Mouse (Mus musculus) CH12.LX (cell line): ENCODE data around the gene Vim. TPM values are rescaled to one million over a fixed set of nuclear protein-coding genes. Genes with fewer than 3 reads are reported as not detected.
A peak's percentile ranks its signal among the peaks of the same experiment; 100 is the strongest.

Source experiments
- DNase-seq: peaks from one replicate; pipeline ENCODE4 v3.0.0-alpha.2; 2013; ENCODE audit errors: extremely low read depth
- H3K27ac ChIP-seq: 2 replicates; pipeline ENCODE4 v1.5.1; 2012; ENCODE audit warnings: low read depth, mild to moderate bottlenecking, control low read depth, moderate library complexity; ENCODE audit not compliant: insufficient read depth
- H3K27me3 ChIP-seq: replicated peaks from 2 replicates; pipeline ENCODE3; 2012; ENCODE audit warnings: inconsistent platforms
- H3K36me3 ChIP-seq, 2 experiments: replicated peaks in 1 of 2; 2 replicates each; pipeline versions ENCODE3 to v1.6.1; 2012; ENCODE audit warnings: inconsistent platforms in 1 of 2, low read length in 1 of 2, mild to moderate bottlenecking in 1 of 2, mixed read lengths in 1 of 2, moderate library complexity in 1 of 2; ENCODE audit not compliant: control insufficient read depth in 1 of 2, insufficient read depth in 1 of 2
- H3K4me1 ChIP-seq, 2 experiments: 2 replicates each; pipeline ENCODE4 v1.6.1; 2012; ENCODE audit warnings: inconsistent platforms in 1 of 2, moderate library complexity in 1 of 2; ENCODE audit not compliant: insufficient read depth in 2 of 2, control insufficient read depth in 1 of 2
- H3K4me2 ChIP-seq: 2 replicates; pipeline ENCODE4 v1.6.1; 2012; ENCODE audit warnings: low read depth, mild to moderate bottlenecking, control low read depth; ENCODE audit not compliant: poor library complexity, insufficient read depth, severe bottlenecking
- H3K4me3 ChIP-seq, 3 experiments: fragments of 150-350 bp in 1 of 3; sonication (generic) in 1 of 3; replicated peaks in 1 of 3; 2 replicates each; pipeline versions ENCODE3 to v1.5.1; 2011 to 2012; ENCODE audit warnings: low read depth in 2 of 3, low read length in 2 of 3, mild to moderate bottlenecking in 2 of 3, moderate library complexity in 2 of 3, control low read depth in 1 of 3, improper control_type of control experiment in 1 of 3, inconsistent platforms in 1 of 3, mixed read lengths in 1 of 3; ENCODE audit not compliant: poor library complexity in 1 of 3
- H3K79me2 ChIP-seq: replicated peaks from 2 replicates; pipeline ENCODE4 v1.6.1; 2012; ENCODE audit warnings: mild to moderate bottlenecking, moderate library complexity; ENCODE audit not compliant: control insufficient read depth, poor library complexity, insufficient read depth, severe bottlenecking; ENCODE audit errors: extremely low read depth
- H3K9ac ChIP-seq: 2 replicates; pipeline ENCODE4 v1.6.1; 2012; ENCODE audit warnings: low read depth, mild to moderate bottlenecking, control low read depth, moderate library complexity; ENCODE audit not compliant: insufficient read depth
- H3K9me3 ChIP-seq: replicated peaks from 2 replicates; pipeline ENCODE3; 2012; ENCODE audit warnings: low read length, inconsistent platforms, mixed read lengths
- BHLHE40 ChIP-seq: IDR thresholded peaks from 2 replicates; pipeline ENCODE4 v1.6.1; 2011; ENCODE audit warnings: mild to moderate bottlenecking, low read depth, low read length, improper control_type of control experiment
- CHD1 ChIP-seq: IDR thresholded peaks from 2 replicates; pipeline ENCODE4 v1.6.1; 2012; ENCODE audit warnings: low read depth, low read length, improper control_type of control experiment, inconsistent platforms
- CHD2 ChIP-seq: IDR thresholded peaks from 2 replicates; pipeline ENCODE4 v1.6.1; 2011; ENCODE audit warnings: low read length, improper control_type of control experiment
- CTCF ChIP-seq, 2 experiments: IDR thresholded peaks in 1 of 2; conservative IDR thresholded peaks in 1 of 2; 2 replicates each; pipeline ENCODE4 v1.5.1; 2011 to 2012; ENCODE audit warnings: low read depth in 2 of 2, low read length in 2 of 2, improper control_type of control experiment in 1 of 2, inconsistent platforms in 1 of 2, mild to moderate bottlenecking in 1 of 2, moderate library complexity in 1 of 2
- E2F4 ChIP-seq: IDR thresholded peaks from 2 replicates; pipeline ENCODE4 v1.6.1; 2011; ENCODE audit warnings: low read depth, low read length, improper control_type of control experiment; ENCODE audit not compliant: insufficient replicate concordance
- ELF1 ChIP-seq: IDR thresholded peaks from 2 replicates; pipeline ENCODE4 v1.6.1; 2014; ENCODE audit warnings: low read depth, mild to moderate bottlenecking, inconsistent platforms, low read length, improper control_type of control experiment
- EP300 ChIP-seq: IDR thresholded peaks from 2 replicates; pipeline ENCODE4 v1.6.1; 2011; ENCODE audit warnings: low read length, improper control_type of control experiment
- ETS1 ChIP-seq: conservative IDR thresholded peaks from 2 replicates; pipeline ENCODE4 v1.6.1; 2012; ENCODE audit warnings: low read depth, mild to moderate bottlenecking, inconsistent platforms, low read length, improper control_type of control experiment, moderate library complexity
- GABPA ChIP-seq: IDR thresholded peaks from 2 replicates; pipeline ENCODE4 v1.6.1; 2012; ENCODE audit warnings: low read depth, low read length, improper control_type of control experiment, inconsistent platforms; ENCODE audit not compliant: insufficient replicate concordance
- HCFC1 ChIP-seq: IDR thresholded peaks from 2 replicates; pipeline ENCODE4 v1.6.1; 2012; ENCODE audit warnings: low read depth, mild to moderate bottlenecking, inconsistent platforms, low read length, improper control_type of control experiment
- IRF4 ChIP-seq: IDR thresholded peaks from 2 replicates; pipeline ENCODE4 v1.6.1; 2014; ENCODE audit warnings: low read depth, mild to moderate bottlenecking, inconsistent platforms, low read length, improper control_type of control experiment
- JUN ChIP-seq: IDR thresholded peaks from 2 replicates; pipeline ENCODE4 v1.6.1; 2011; ENCODE audit warnings: low read depth, mild to moderate bottlenecking, low read length, improper control_type of control experiment, moderate library complexity; ENCODE audit not compliant: insufficient read depth
- JUND ChIP-seq: conservative IDR thresholded peaks from 2 replicates; pipeline ENCODE4 v1.6.1; 2011; ENCODE audit warnings: low read depth, low read length, improper control_type of control experiment
- KAT2A ChIP-seq: IDR thresholded peaks from 2 replicates; pipeline ENCODE4 v1.6.1; 2012; ENCODE audit warnings: low read length, improper control_type of control experiment, inconsistent platforms; ENCODE audit not compliant: insufficient replicate concordance
- MAFK ChIP-seq: IDR thresholded peaks from 2 replicates; pipeline ENCODE4 v1.6.1; 2011; ENCODE audit warnings: low read length, improper control_type of control experiment; ENCODE audit not compliant: insufficient replicate concordance
- MAX ChIP-seq: IDR thresholded peaks from 2 replicates; pipeline ENCODE4 v1.6.1; 2011; ENCODE audit warnings: low read length, improper control_type of control experiment
- MAZ ChIP-seq: IDR thresholded peaks from 2 replicates; pipeline ENCODE4 v1.6.1; 2012; ENCODE audit warnings: low read depth, mild to moderate bottlenecking, inconsistent platforms, low read length, improper control_type of control experiment, moderate library complexity
- MEF2A ChIP-seq: IDR thresholded peaks from 2 replicates; pipeline ENCODE4 v1.6.1; 2014; ENCODE audit warnings: low read depth, mild to moderate bottlenecking, inconsistent platforms, low read length, improper control_type of control experiment, borderline replicate concordance
- MXI1 ChIP-seq: IDR thresholded peaks from 2 replicates; pipeline ENCODE4 v1.6.1; 2011; ENCODE audit warnings: mild to moderate bottlenecking, low read depth, low read length, improper control_type of control experiment
- MYC ChIP-seq: IDR thresholded peaks from 2 replicates; pipeline ENCODE4 v1.6.1; 2011; ENCODE audit warnings: low read depth, mild to moderate bottlenecking, improper control_type of control experiment, low read length
- NELFE ChIP-seq: IDR thresholded peaks from 2 replicates; pipeline ENCODE4 v1.6.1; 2011; ENCODE audit warnings: low read depth, low read length, improper control_type of control experiment
- NRF1 ChIP-seq: IDR thresholded peaks from 2 replicates; pipeline ENCODE4 v1.6.1; 2014; ENCODE audit warnings: low read depth, mild to moderate bottlenecking, inconsistent platforms, low read length, improper control_type of control experiment, moderate library complexity
- PAX5 ChIP-seq: IDR thresholded peaks from 2 replicates; pipeline ENCODE4 v1.6.1; 2012; ENCODE audit warnings: low read length, inconsistent platforms, mixed read lengths
- POLR2A ChIP-seq: IDR thresholded peaks from 2 replicates; pipeline ENCODE4 v1.6.1; 2011; ENCODE audit warnings: low read depth, mild to moderate bottlenecking, improper control_type of control experiment, low read length
- POLR2AphosphoS2 ChIP-seq: IDR thresholded peaks from 2 replicates; pipeline ENCODE4 v1.6.1; 2011; ENCODE audit warnings: low read depth, low read length, improper control_type of control experiment
- RAD21 ChIP-seq: IDR thresholded peaks from 2 replicates; pipeline ENCODE4 v1.6.1; 2011; ENCODE audit warnings: low read depth, mild to moderate bottlenecking, low read length, improper control_type of control experiment, moderate library complexity
- RCOR1 ChIP-seq: conservative IDR thresholded peaks from 2 replicates; pipeline ENCODE4 v1.6.1; 2012; ENCODE audit warnings: low read depth, mild to moderate bottlenecking, inconsistent platforms, low read length, improper control_type of control experiment
- SIN3A ChIP-seq: IDR thresholded peaks from 2 replicates; pipeline ENCODE4 v1.6.1; 2012; ENCODE audit warnings: low read length, improper control_type of control experiment, inconsistent platforms
- SMC3 ChIP-seq: IDR thresholded peaks from 2 replicates; pipeline ENCODE4 v1.6.1; 2011; ENCODE audit warnings: low read depth, low read length, improper control_type of control experiment
- TBP ChIP-seq: conservative IDR thresholded peaks from 2 replicates; pipeline ENCODE4 v1.6.1; 2011; ENCODE audit warnings: low read depth, low read length, improper control_type of control experiment
- TCF12 ChIP-seq: IDR thresholded peaks from 2 replicates; pipeline ENCODE4 v1.6.1; 2014; ENCODE audit warnings: low read depth, mild to moderate bottlenecking, inconsistent platforms, low read length, improper control_type of control experiment
- UBTF ChIP-seq: IDR thresholded peaks from 2 replicates; pipeline ENCODE4 v1.6.1; 2012; ENCODE audit warnings: low read depth, mild to moderate bottlenecking, inconsistent platforms, low read length, improper control_type of control experiment, moderate library complexity
- USF1 ChIP-seq: IDR thresholded peaks from 2 replicates; pipeline ENCODE4 v1.6.1; 2014; ENCODE audit warnings: low read depth, mild to moderate bottlenecking, inconsistent platforms, low read length, improper control_type of control experiment
- USF2 ChIP-seq: conservative IDR thresholded peaks from 2 replicates; pipeline ENCODE4 v1.6.1; 2011; ENCODE audit warnings: low read depth, low read length, improper control_type of control experiment
- ZC3H11A ChIP-seq: IDR thresholded peaks from 2 replicates; pipeline ENCODE4 v1.6.1; 2012; ENCODE audit warnings: low read depth, mild to moderate bottlenecking, inconsistent platforms, low read length, improper control_type of control experiment
- ZKSCAN1 ChIP-seq: IDR thresholded peaks from 2 replicates; pipeline ENCODE4 v1.6.1; 2012; ENCODE audit warnings: low read depth, inconsistent platforms, low read length, improper control_type of control experiment, borderline replicate concordance
- ZMIZ1 ChIP-seq: IDR thresholded peaks from 2 replicates; pipeline ENCODE4 v1.6.1; 2012; ENCODE audit warnings: low read depth, mild to moderate bottlenecking, inconsistent platforms, low read length, improper control_type of control experiment
- ZNF384 ChIP-seq: IDR thresholded peaks from 2 replicates; pipeline ENCODE4 v1.6.1; 2012; ENCODE audit warnings: low read depth, low read length, improper control_type of control experiment, inconsistent platforms
- dilution Hi-C: fragments of 300-500 bp; cut with MboI; formaldehyde crosslinking; loops from 2 replicates; pipeline ENCODE4 v1.14.3; 2020; ENCODE audit warnings: low sequenced_read_pairs; ENCODE audit not compliant: extremely low pct_unique_long_range_greater_than_20kb, extremely low pct_ligation_motif_present
- in situ Hi-C: fragments of 300-500 bp; cut with MboI; formaldehyde crosslinking; loops from 3 replicates; pipeline ENCODE4 v1.14.3; 2019; ENCODE audit warnings: low sequenced_read_pairs, low pct_ligation_motif_present, low pct_unique_long_range_greater_than_20kb, mixed read lengths
- polyA plus RNA-seq: library from polyadenylated mRNA; unstranded; fragments of >175 nt; gene quantifications from 2 replicates; pipeline ENCODE4 v1.2.1, GENCODE M21; 2012; ENCODE audit warnings: low read depth; ENCODE audit not compliant: insufficient read length
- total RNA-seq, 2 experiments: library from RNA; depleted of rRNA; stranded (reverse); fragments of 300-350 nt in 1 of 2; fragments of >200 nt in 1 of 2; gene quantifications; 2 replicates each; pipeline ENCODE4 v1.2.3; 2012 to 2014

Vim gene
- total and polyA plus RNA-seq, 3 experiments, result 153 to 164 (median 157) TPM

GRCm38 (mm10) chr2:13574066-13574800 is 506 bp downstream of the Vim start:
- no peaks in the 10 kb centered on the region for H3K9me3 ChIP-seq
- DNase-seq, result peak; percentile 71
- H3K9ac ChIP-seq, result peak overlapping the region; percentile 8
- in situ Hi-C loops, result loop anchor here (10.0 kb wide), 2 partner anchors 169 to 201 kb away; no protein-coding TSS in a partner anchor
- dilution Hi-C loops, result no loop called here
- peak overlapping the region; percentile 88 for H3K27ac ChIP-seq
- peak overlapping the region; percentile 98 for H3K4me2 ChIP-seq
- H3K4me1 ChIP-seq, result peaks cover 8 to 43% of the 10 kb centered on the region in 2 experiments
- H3K36me3 ChIP-seq, result peaks cover 8 to 21% of the 10 kb centered on the region in 2 experiments
- H3K79me2 ChIP-seq, result no peaks in the 10 kb centered on the region
- H3K27me3 ChIP-seq, result no peaks in the 10 kb centered on the region
- peak overlapping the region; percentile 68 to 73 (median 69) for H3K4me3 ChIP-seq
- TF ChIP-seq MAX (no peak; the same call in 1 of the 2 replicates), NELFE (no peak), ELF1 (0 out of 2 replicates have a peak, but pooled peaks have one; percentile 14), ZKSCAN1 (no peak), POLR2A (peak; percentile 51), E2F4 (no peak), USF1 (no peak), MXI1 (no peak), HCFC1 (0 out of 2 replicates have a peak, but pooled peaks have one; percentile 20), PAX5 (no peak), RCOR1 (no peak), UBTF (no peak), ZC3H11A (no peak), MAZ (peak; percentile 79; the same call in 1 of the 2 replicates), JUN (no peak), MAFK (no peak), TCF12 (peak; percentile 46; the same call in 1 of the 2 replicates), MYC (no peak), CHD1 (no peak), ZNF384 (no peak), MEF2A (no peak), SIN3A (peak; percentile 52; the same call in 1 of the 2 replicates), POLR2AphosphoS2 (0 out of 2 replicates have a peak, but pooled peaks have one; percentile 8), RAD21 (no peak), TBP (peak; percentile 70), IRF4 (no peak; the same call in 1 of the 2 replicates), KAT2A (0 out of 2 replicates have a peak, but pooled peaks have one; percentile 31), CHD2 (peak; percentile 71), EP300 (no peak), ETS1 (no peak), USF2 (no peak), SMC3 (no peak), JUND (no peak), CTCF (conservative IDR thresholded peaks at IDR 0.05 in 1 of 2, IDR thresholded peaks at IDR 0.05 in 1 of 2; ENCODE audit: low read depth in 2 of 2, low read length in 2 of 2) (no peak), NRF1 (peak; percentile 54; the same call in 1 of the 2 replicates), GABPA (no peak), ZMIZ1 (no peak), BHLHE40 (0 out of 2 replicates have a peak, but pooled peaks have one; percentile 31)
